Comparison of ENCODE assay signal across 14 mouse cellular contexts in the genomic region with DNA sequence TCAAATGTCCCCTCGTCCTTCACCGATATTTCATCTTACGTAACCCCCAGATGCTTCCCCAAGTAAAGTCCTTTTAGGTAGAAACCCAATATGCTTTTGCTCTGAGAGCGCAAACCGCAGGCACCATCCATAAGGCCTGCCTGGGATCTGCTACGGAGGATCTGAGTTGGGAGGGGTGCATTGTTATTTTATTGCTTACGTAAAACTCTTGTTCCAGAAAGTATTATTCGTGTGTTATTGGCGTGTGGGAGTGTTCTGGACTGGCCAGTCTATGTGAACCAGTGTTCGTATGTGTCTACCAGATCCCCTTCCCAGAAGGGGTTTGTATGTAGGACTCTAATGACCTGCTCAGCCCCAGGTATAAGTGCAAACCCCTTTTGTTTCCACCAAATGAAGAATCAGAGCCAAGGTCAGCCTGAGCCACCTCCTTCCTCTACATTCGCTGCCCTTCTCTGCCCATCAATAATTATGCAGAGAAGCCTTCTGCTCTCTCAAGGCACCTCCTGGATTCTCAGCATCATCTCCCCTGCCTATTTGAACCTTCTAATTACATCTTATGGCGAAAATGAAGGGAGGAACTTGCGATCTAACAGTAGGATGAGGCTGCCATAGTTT.
DNase-seq lines count a peak whose midpoint lies in the region; ATAC-seq and TF ChIP-seq lines count a peak whose summit lies in the region.
"Had no signal": no experiment of that assay in that cellular context is flagged by ENCODE, and none has a peak within 500 bp of the region (broad histone marks: within the 10 kb centered on the region; RNA-seq: fewer than 3 reads in every experiment).

No protein-coding gene starts in this region.

- DNase-seq in cerebellum, adult 9-11 months = peak; percentile 58
- no peak for DNase-seq in hindbrain, embryonic 10.5 days (ENCODE audit: low spot score)
- peak; percentile 49 for DNase-seq in midbrain, embryonic 14.5 days
- DNase-seq in urinary bladder, postnatal 36 days (ENCODE audit: low spot score in 2 of 2) = no peak
- no peak for DNase-seq in frontal cortex, postnatal 10 days (ENCODE audit: low spot score in 2 of 2)
- DNase-seq: kidney, postnatal 14 days; liver; thymus, adult 2 months had no signal

- ATAC-seq in midbrain, embryonic 14.5 days (ENCODE audit: low FRiP score, low TSS enrichment) = no peak
- ATAC-seq in frontal cortex, adult (ENCODE audit: low TSS enrichment) = no peak
- ATAC-seq: inflammation-experienced regulatory T-cells, adult 6 months; lung, postnatal 0 days had no signal

- TF ChIP-seq CTCF in E14TG2a.4 (conservative IDR thresholded peaks at IDR 0.05; ENCODE audit: low read length) = no peak

- peak overlapping the region; percentile 100 for H3K9ac ChIP-seq in midbrain, embryonic 14.5 days (replicated peaks; ENCODE audit: low read length)
- H3K9ac ChIP-seq: embryonic facial prominence, embryonic 13.5 days; heart, embryonic 13.5 days had no signal

- H3K4me3 ChIP-seq in E14TG2a.4 (replicated peaks; ENCODE audit: low read length) = peak overlapping the region; percentile 86
- peak overlapping the region; percentile 66 for H3K4me3 ChIP-seq in hindbrain, embryonic 10.5 days
- peak overlapping the region; percentile 87 for H3K4me3 ChIP-seq in midbrain, embryonic 14.5 days (replicated peaks; ENCODE audit: low read depth, low read length)
- H3K4me3 ChIP-seq: embryonic facial prominence, embryonic 13.5 days; heart, embryonic 13.5 days had no signal

- H3K36me3 ChIP-seq in E14TG2a.4 (ENCODE audit: insufficient read depth, low read length) = peaks cover 28% of the 10 kb centered on the region
- H3K36me3 ChIP-seq in hindbrain, embryonic 10.5 days = peaks cover 14% of the 10 kb centered on the region; the same call in 1 of the 2 replicates
- H3K36me3 ChIP-seq in midbrain, embryonic 14.5 days (ENCODE audit: control insufficient read depth, insufficient read depth, low read length) = peaks cover 43% of the 10 kb centered on the region
- H3K36me3 ChIP-seq: embryonic facial prominence, embryonic 13.5 days; heart, embryonic 13.5 days had no signal

- H3K9me3 ChIP-seq in E14TG2a.4 (ENCODE audit: low read length) = no peaks in the 10 kb centered on the region
- H3K9me3 ChIP-seq in hindbrain, embryonic 10.5 days = no peaks in the 10 kb centered on the region
- H3K9me3 ChIP-seq in midbrain, embryonic 14.5 days (ENCODE audit: control insufficient read depth, low read length) = no peaks in the 10 kb centered on the region
- H3K9me3 ChIP-seq: embryonic facial prominence, embryonic 13.5 days; heart, embryonic 13.5 days had no signal

- H3K27ac ChIP-seq in hindbrain, embryonic 10.5 days = peak overlapping the region; percentile 94
- peak overlapping the region; percentile 100 for H3K27ac ChIP-seq in midbrain, embryonic 14.5 days (replicated peaks; ENCODE audit: low read depth, low read length)
- H3K27ac ChIP-seq: embryonic facial prominence, embryonic 13.5 days; heart, embryonic 13.5 days had no signal

- 0 out of 2 replicates have a peak, but pooled peaks cover 2% of the 10 kb centered on the region for H3K27me3 ChIP-seq in E14TG2a.4 (ENCODE audit: insufficient read depth, low read length)
- peaks cover 81% of the 10 kb centered on the region for H3K27me3 ChIP-seq in hindbrain, embryonic 10.5 days (ENCODE audit: insufficient read depth, poor library complexity, severe bottlenecking)
- H3K27me3 ChIP-seq in midbrain, embryonic 14.5 days (ENCODE audit: control insufficient read depth, insufficient read depth, low read length) = no peaks in the 10 kb centered on the region

- H3K4me1 ChIP-seq in E14TG2a.4 (replicated peaks; ENCODE audit: low read depth, low read length) = peaks cover 71% of the 10 kb centered on the region
- H3K4me1 ChIP-seq in hindbrain, embryonic 10.5 days (replicated peaks) = peaks cover 87% of the 10 kb centered on the region
- peaks cover 42% of the 10 kb centered on the region for H3K4me1 ChIP-seq in midbrain, embryonic 14.5 days (ENCODE audit: control insufficient read depth, insufficient read depth, low read length)

- H3K4me2 ChIP-seq in midbrain, embryonic 14.5 days (ENCODE audit: low read length) = peak overlapping the region; percentile 75
- H3K4me2 ChIP-seq: embryonic facial prominence, embryonic 13.5 days; heart, embryonic 13.5 days had no signal

- WGBS in hindbrain, embryonic 10.5 days = 75% methylated on average over 13 of the region's 13 CpGs
- WGBS in midbrain, embryonic 14.5 days = 52% methylated on average over 13 of the region's 13 CpGs

Comparison
In these comparisons a context has a peak if more than half of its experiments do, and no peak if none do; other contexts are left out.
1. DNase-seq: peak in cerebellum, adult 9-11 months (single experiment) and midbrain, embryonic 14.5 days (single experiment); none in hindbrain, embryonic 10.5 days (single experiment), urinary bladder, postnatal 36 days (0 of 2) and frontal cortex, postnatal 10 days (0 of 2).
2. Peak in every context shown above with its lines, with median percentiles within 50 percentile points of each other: H3K4me3 ChIP-seq.